28 mouse cellular contexts compared by ENCODE assay signal in genomic region chr13:44669761-44670160, GRCm38 (mm10). TPM values are rescaled to one million over a fixed set of nuclear protein-coding genes. Genes with fewer than 3 reads are reported as not detected.
DNase-seq lines count a peak whose midpoint lies in the region; ATAC-seq and TF ChIP-seq lines count a peak whose summit lies in the region.
"Had no signal": no experiment of that assay in that cellular context is flagged by ENCODE, and none has a peak within 500 bp of the region (broad histone marks: within the 10 kb centered on the region; RNA-seq: fewer than 3 reads in every experiment).

No protein-coding gene starts in this region.

- no peaks in the 10 kb centered on the region for H3K27me3 ChIP-seq in ES-Bruce4 (ENCODE audit: control insufficient read depth, insufficient read depth, low read length, poor library complexity, severe bottlenecking)
- H3K27me3 ChIP-seq: Patski; stomach, embryonic 15.5 days had no signal

- no peak for TF ChIP-seq CTCF in ES-Bruce4 (IDR thresholded peaks at IDR 0.05; ENCODE audit: low read depth, low read length)

- TF ChIP-seq POLR2A in ES-Bruce4 (IDR thresholded peaks at IDR 0.05; ENCODE audit: insufficient read depth, low read length), result no peak

- H3K9me3 ChIP-seq in ES-Bruce4 (replicated peaks; ENCODE audit: control insufficient read depth, insufficient read depth, low read length, poor library complexity, severe bottlenecking), result no peaks in the 10 kb centered on the region
- H3K9me3 ChIP-seq: heart, embryonic 13.5 days; hindbrain, embryonic 15.5 days; limb, embryonic 13.5 days; liver, embryonic 12.5 days; midbrain, embryonic 12.5 days; stomach, embryonic 15.5 days had no signal

- peaks cover 8% of the 10 kb centered on the region for H3K4me1 ChIP-seq in ES-Bruce4 (ENCODE audit: control insufficient read depth, insufficient read depth, low read length)

- H3K9ac ChIP-seq in ES-Bruce4 (ENCODE audit: low read depth, poor library complexity, severe bottlenecking), result no peak overlapping the region
- H3K9ac ChIP-seq: heart, embryonic 13.5 days; hindbrain, embryonic 15.5 days; limb, embryonic 13.5 days; liver, embryonic 12.5 days; liver, postnatal 0 days; midbrain, embryonic 12.5 days; stomach, embryonic 15.5 days had no signal

- no peaks in the 10 kb centered on the region for H3K36me3 ChIP-seq in ES-Bruce4 (ENCODE audit: control insufficient read depth, insufficient read depth, low read length, poor library complexity, severe bottlenecking)
- H3K36me3 ChIP-seq: heart, embryonic 13.5 days; hindbrain, embryonic 15.5 days; limb, embryonic 13.5 days; liver, embryonic 12.5 days; midbrain, embryonic 12.5 days; stomach, embryonic 15.5 days had no signal

- no peak for TF ChIP-seq EP300 in ES-Bruce4 (IDR thresholded peaks at IDR 0.05; ENCODE audit: insufficient read depth, low read depth, low read length)

- ATAC-seq in cerebellum, adult (ENCODE audit: insufficient number of reproducible peaks, low FRiP score, low TSS enrichment), result peak; percentile 42; the same call in 1 of the 2 replicates
- ATAC-seq: liver, embryonic 12.5 days; liver, postnatal 0 days; Patski had no signal

- peak overlapping the region; percentile 64 for H3K27ac ChIP-seq in ES-Bruce4 (ENCODE audit: insufficient read depth, low read length)
- H3K27ac ChIP-seq: heart, embryonic 13.5 days; hindbrain, embryonic 15.5 days; kidney, postnatal 0 days; limb, embryonic 13.5 days; liver, embryonic 12.5 days; midbrain, embryonic 12.5 days; stomach, embryonic 15.5 days had no signal

- DNase-seq in cerebellum, postnatal 10 days, result no peak
- peak; percentile 79 for DNase-seq in cerebellum, adult 9-10 months
- DNase-seq in embryo, embryonic 11 days, result peak; percentile 11
- no peak for DNase-seq in adrenal gland, postnatal 36 days
- DNase-seq in testis, postnatal 10 days (ENCODE audit: low spot score), result no peak
- DNase-seq in thymus, postnatal 0 days (ENCODE audit: low spot score), result no peak
- DNase-seq: adrenal gland, postnatal 10 days; gastrocnemius, postnatal 10 days; heart, postnatal 10 days; kidney, adult 8-10 months; kidney, postnatal 4 days; liver, postnatal 0 days; lung, postnatal 36 days; retina, postnatal 1 day; right cerebral cortex, postnatal 25 days; thymus, postnatal 25 days had no signal

- H3K4me3 ChIP-seq in ES-Bruce4 (ENCODE audit: low read depth, low read length), result no peak overlapping the region
- H3K4me3 ChIP-seq: erythroblast, embryonic 14.5 days; heart, embryonic 13.5 days; hindbrain, embryonic 15.5 days; limb, embryonic 13.5 days; liver, embryonic 12.5 days; midbrain, embryonic 12.5 days; myocyte; stomach, embryonic 15.5 days had no signal

RNA-seq across cellular contexts. Expression of gene Jarid2, which starts 59.5 kb away (rescaled TPM):
- polyA plus RNA-seq in ES-Bruce4 (2011; ENCODE audit: insufficient read depth, insufficient read length, low read depth, missing spikeins), result 143 and 150 TPM in 2 replicates
- total RNA-seq in adrenal gland, postnatal 36 days (2021), result 10 to 100 TPM; 35.8 to 40.6 TPM
- polyA plus RNA-seq in thymus, postnatal 0 days (2015; fragmentation: Nextera tagmentation; extraction: Ambion mirVana), result 20.2 and 20.5 TPM in 2 replicates

Comparison
In these comparisons a context has a peak if more than half of its experiments do, and no peak if none do; other contexts are left out.
1. DNase-seq: peak in cerebellum, adult 9-10 months (single experiment) and embryo, embryonic 11 days (single experiment); none in cerebellum, postnatal 10 days (0 of 2), adrenal gland, postnatal 36 days (0 of 2), testis, postnatal 10 days (single experiment) and thymus, postnatal 0 days (single experiment).